Mouse (Mus musculus): Measurements from ENCODE around the gene Ints6l. TPM values are rescaled to one million over a fixed set of nuclear protein-coding genes. Genes with fewer than 3 reads are reported as not detected.

The Ints6l gene
- polyA plus RNA-seq (2015; fragmentation: Nextera tagmentation; extraction: Ambion mirVana), result 30.1 and 30.8 TPM in 2 replicates

DNA sequence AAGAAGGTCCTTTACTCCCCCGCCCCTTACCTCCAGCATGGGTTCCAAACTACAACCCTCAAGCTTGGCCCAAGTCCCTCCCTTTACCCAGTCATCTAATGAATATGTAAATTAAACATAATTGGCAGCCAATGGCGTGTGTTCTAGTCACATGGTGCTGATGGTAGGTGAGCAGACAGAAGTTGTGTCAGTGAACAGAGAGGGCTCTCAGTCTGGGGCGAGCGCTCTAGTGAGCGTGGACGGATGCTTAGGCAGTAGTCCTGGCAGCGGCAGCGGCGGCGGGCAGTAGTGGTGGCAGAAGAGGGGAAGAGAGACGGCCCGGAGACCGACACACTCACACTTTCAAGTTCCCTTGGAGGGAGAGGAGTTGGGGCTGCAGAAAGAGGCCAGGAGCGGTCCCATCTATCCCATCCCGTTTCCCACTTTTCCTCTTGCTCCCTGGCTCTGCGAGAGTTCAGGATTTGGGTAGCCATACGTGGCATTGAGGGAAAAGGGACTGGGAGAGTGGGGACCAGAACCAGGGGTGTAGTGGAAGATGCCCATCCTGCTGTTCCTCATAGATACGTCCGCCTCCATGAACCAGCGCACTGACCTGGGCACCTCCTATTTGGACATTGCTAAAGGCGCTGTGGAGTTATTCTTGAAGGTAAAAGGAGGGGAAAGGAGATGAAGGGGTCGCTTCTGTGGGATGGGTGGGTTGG, at the start of gene Ints6l:
Gene Ints6l, plus strand, starts transcription at position 187 of the 701 bp plus-strand sequence.
- Histone ChIP-seq H3K36me3 (no peaks in the 10 kb centered on the region), H3K4me1 (no peaks in the 10 kb centered on the region), H3K9me3 (replicated peaks) (no peaks in the 10 kb centered on the region), H3K9ac (peak within 1 kb of the TSS; percentile 53), H3K27ac (replicated peaks) (peak within 1 kb of the TSS; percentile 93), H3K4me2 (replicated peaks) (peak within 1 kb of the TSS; percentile 52), H3K4me3 (replicated peaks) (peak within 1 kb of the TSS; percentile 57), H3K27me3 (no peaks in the 10 kb centered on the region)
- WGBS, result 8% methylated on average over 22 of the region's 22 CpGs
- peak; percentile 85 for ATAC-seq (ENCODE audit: insufficient number of reproducible peaks, low FRiP score, low TSS enrichment, low read depth)

DNA sequence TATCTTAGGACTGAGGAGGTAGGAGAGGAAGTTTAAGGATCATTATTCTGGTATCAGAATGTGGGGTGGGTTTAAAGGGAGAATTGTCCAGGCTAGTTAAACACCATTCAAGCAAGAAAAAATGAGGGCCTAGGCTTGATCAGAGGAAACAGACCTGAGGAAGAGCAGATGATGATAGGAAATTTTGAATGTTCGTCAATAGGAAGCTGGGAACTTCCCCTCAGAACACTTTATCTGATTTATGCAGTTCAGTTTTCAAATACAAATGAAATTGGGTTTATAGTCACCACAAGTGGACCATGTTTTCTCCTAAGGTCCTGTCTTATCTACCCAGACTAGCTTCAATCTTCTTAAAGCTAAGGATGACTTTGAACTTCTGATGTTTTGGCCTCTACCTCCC, 49.2 kb upstream of the Ints6l start:
- H3K4me2 ChIP-seq (replicated peaks), result no peak overlapping the region
- H3K4me1 ChIP-seq, result no peaks in the 10 kb centered on the region
- WGBS, result 61% methylated on average over 1 of the region's 1 CpGs
- H3K4me3 ChIP-seq (replicated peaks), result no peak overlapping the region
- no peak overlapping the region for H3K27ac ChIP-seq (replicated peaks)
- no peaks in the 10 kb centered on the region for H3K9me3 ChIP-seq (replicated peaks)
- no peaks in the 10 kb centered on the region for H3K27me3 ChIP-seq
- ATAC-seq (ENCODE audit: insufficient number of reproducible peaks, low FRiP score, low TSS enrichment, low read depth), result no peak
- H3K9ac ChIP-seq, result no peak overlapping the region
- no peaks in the 10 kb centered on the region for H3K36me3 ChIP-seq

DNA sequence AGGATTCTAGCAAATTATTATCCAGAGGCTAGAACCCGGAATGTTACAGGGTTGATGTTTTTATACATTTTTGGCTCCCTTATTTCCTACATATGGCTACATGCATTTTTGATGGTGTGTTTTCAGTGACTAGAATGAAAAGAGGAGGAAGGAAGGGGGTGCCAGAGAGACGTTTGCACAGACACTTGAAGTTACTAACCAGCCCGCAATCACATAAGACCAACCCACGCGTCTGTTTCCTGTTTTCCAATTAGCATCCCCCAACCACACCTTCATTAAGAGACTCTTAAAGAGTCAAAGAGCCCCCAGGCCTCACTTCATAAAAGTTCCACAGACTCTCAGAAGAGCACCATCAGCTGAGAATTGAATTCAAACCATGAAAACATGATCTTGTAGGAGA, 48.5 kb upstream of the Ints6l start:
- no peak for ATAC-seq (ENCODE audit: insufficient number of reproducible peaks, low FRiP score, low TSS enrichment, low read depth)
- no peaks in the 10 kb centered on the region for H3K27me3 ChIP-seq
- H3K36me3 ChIP-seq, result no peaks in the 10 kb centered on the region
- WGBS, result 39% methylated on average over 5 of the region's 5 CpGs
- no peak overlapping the region for H3K27ac ChIP-seq (replicated peaks)
- H3K9me3 ChIP-seq (replicated peaks), result no peaks in the 10 kb centered on the region
- no peaks in the 10 kb centered on the region for H3K4me1 ChIP-seq
- no peak overlapping the region for H3K4me2 ChIP-seq (replicated peaks)
- no peak overlapping the region for H3K4me3 ChIP-seq (replicated peaks)
- H3K9ac ChIP-seq, result no peak overlapping the region

DNA sequence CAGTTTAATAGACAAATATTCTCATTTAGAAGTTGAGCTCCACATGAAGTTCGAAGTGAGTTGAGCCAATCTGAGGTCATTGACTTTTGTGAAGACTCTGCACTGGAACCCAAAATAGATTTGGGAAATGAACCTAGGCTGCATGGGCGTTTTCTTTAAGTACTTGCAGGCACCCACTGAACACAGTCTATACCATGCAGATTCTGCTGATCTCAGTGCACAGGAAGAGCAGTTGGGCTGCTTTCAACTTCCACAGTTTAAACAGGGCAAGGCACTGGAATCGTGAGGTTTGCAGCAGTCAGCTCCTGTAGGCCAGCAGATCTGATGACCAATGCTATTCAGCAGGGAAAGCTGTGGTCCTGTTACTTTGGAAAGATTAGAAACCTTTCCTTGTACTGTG, 38.4 kb upstream of the Ints6l start:
- Histone ChIP-seq H3K27ac (replicated peaks) (no peak overlapping the region), H3K27me3 (no peaks in the 10 kb centered on the region), H3K4me1 (no peaks in the 10 kb centered on the region), H3K4me2 (replicated peaks) (no peak overlapping the region), H3K9ac (no peak overlapping the region), H3K36me3 (no peaks in the 10 kb centered on the region), H3K9me3 (replicated peaks) (no peaks in the 10 kb centered on the region), H3K4me3 (replicated peaks) (no peak overlapping the region)
- ATAC-seq (ENCODE audit: insufficient number of reproducible peaks, low FRiP score, low TSS enrichment, low read depth), result no peak
- 63% methylated on average over 3 of the region's 3 CpGs for WGBS

DNA sequence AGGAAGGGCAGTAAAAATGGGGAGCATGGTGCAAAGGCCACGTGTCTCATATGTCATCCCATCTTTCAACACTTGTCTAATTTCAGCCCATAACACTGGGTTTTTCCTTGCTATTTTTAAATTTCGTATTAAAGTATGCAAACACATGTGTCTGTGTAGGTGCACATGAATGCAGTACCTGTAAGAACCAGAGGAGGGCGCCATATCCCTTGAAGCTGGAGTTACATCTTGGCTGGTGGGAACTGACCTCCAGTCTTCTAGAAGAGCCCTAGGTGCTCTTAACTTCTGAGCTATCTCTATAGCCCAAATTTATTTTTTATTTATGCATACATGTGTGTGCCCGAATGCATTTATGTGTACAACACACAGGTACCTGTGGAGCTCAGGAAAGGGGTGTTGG, 37.1 kb upstream of the Ints6l start:
- 65% methylated on average over 4 of the region's 4 CpGs for WGBS
- no peaks in the 10 kb centered on the region for H3K36me3 ChIP-seq
- H3K4me3 ChIP-seq (replicated peaks), result no peak overlapping the region
- H3K27me3 ChIP-seq, result no peaks in the 10 kb centered on the region
- no peak for ATAC-seq (ENCODE audit: insufficient number of reproducible peaks, low FRiP score, low TSS enrichment, low read depth)
- no peak overlapping the region for H3K27ac ChIP-seq (replicated peaks)
- no peak overlapping the region for H3K4me2 ChIP-seq (replicated peaks)
- H3K9ac ChIP-seq, result no peak overlapping the region
- H3K9me3 ChIP-seq (replicated peaks), result no peaks in the 10 kb centered on the region
- H3K4me1 ChIP-seq, result no peaks in the 10 kb centered on the region

DNA sequence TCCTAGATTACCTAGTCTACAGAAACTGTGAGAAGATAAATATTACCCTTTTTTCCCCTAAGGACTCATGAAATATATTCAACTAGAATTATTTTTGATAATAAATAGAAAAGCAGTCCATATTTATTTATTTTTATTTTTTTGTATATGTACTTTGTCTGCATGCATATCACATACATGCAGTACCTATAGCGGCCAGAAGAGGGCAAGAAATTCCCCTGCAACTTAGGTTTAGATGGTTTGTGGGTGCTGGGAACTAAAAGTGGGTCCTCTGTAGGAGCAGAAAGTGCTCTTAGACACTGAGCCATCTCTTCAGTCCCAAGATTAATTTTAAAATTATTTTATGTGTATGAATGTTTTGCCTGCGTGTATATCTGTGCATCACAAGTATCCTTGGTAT, 24.1 kb upstream of the Ints6l start:
- Histone ChIP-seq H3K27ac (replicated peaks) (no peak overlapping the region), H3K27me3 (no peaks in the 10 kb centered on the region), H3K36me3 (no peaks in the 10 kb centered on the region), H3K4me3 (replicated peaks) (no peak overlapping the region), H3K9me3 (replicated peaks) (no peaks in the 10 kb centered on the region), H3K9ac (no peak overlapping the region), H3K4me1 (no peaks in the 10 kb centered on the region), H3K4me2 (replicated peaks) (no peak overlapping the region)
- WGBS, result 40% methylated on average over 2 of the region's 2 CpGs
- no peak for ATAC-seq (ENCODE audit: insufficient number of reproducible peaks, low FRiP score, low TSS enrichment, low read depth)

GRCm38 (mm10) chrX:56435758-56436283, 18.8 kb upstream of the Ints6l start:
- no peaks in the 10 kb centered on the region for H3K4me1 ChIP-seq
- WGBS, result 58% methylated on average over 7 of the region's 7 CpGs
- H3K36me3 ChIP-seq, result no peaks in the 10 kb centered on the region
- no peak overlapping the region for H3K9ac ChIP-seq
- H3K4me3 ChIP-seq (replicated peaks), result no peak overlapping the region
- ATAC-seq (ENCODE audit: insufficient number of reproducible peaks, low FRiP score, low TSS enrichment, low read depth), result no peak
- H3K27me3 ChIP-seq, result no peaks in the 10 kb centered on the region
- no peak overlapping the region for H3K27ac ChIP-seq (replicated peaks)
- no peak overlapping the region for H3K4me2 ChIP-seq (replicated peaks)
- no peaks in the 10 kb centered on the region for H3K9me3 ChIP-seq (replicated peaks)

DNA sequence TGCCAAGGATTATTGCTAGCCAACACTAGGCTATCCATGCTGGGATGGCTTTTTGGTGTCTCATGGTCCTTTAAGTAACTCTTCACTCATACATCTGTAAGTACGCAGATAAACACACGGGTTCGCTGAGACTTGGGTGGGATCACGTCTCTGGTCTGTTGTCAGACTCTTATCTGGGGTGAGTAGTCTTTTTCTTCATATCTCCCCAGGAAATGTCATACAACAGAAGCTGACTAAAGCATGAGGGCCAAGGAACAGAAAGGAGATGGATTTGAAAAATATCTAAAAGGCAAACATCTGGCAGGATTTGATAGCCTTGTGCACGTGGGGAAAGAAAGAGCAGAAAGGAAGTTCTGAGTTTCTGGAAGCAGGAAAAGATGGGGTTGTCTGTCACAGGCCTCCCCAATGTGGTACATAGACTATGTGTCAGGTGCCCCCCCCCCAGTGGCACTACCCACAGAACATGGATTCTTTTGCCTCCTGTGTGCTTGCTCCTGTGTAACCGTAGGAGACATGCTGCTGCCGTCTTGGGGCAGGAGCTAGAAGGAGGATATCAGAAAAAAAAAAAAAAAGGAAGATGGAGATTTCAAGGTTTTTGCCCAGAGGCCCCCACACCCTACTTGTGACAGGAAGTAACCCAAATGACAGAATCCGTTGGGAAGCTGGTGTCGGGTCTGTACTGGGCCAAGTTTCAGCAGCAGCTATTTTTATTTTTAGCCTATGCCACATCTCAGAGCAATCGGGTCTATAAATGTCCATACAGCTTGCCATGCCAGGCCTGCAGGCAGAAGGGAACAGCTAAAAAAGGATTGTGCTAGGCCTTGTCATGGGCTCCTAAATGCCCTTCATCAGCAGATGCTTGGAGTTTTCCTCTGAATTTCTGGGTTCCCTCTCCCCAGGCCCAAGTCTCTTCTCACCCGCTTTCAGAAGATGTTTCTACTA, 7.9 kb upstream of the Ints6l start:
- WGBS, result 70% methylated on average over 11 of the region's 11 CpGs
- Histone ChIP-seq H3K36me3 (no peaks in the 10 kb centered on the region), H3K9ac (no peak overlapping the region), H3K9me3 (replicated peaks) (no peaks in the 10 kb centered on the region), H3K4me3 (replicated peaks) (no peak overlapping the region), H3K4me1 (no peaks in the 10 kb centered on the region), H3K4me2 (replicated peaks) (no peak overlapping the region), H3K27me3 (no peaks in the 10 kb centered on the region), H3K27ac (replicated peaks) (no peak overlapping the region)
- ATAC-seq (ENCODE audit: insufficient number of reproducible peaks, low FRiP score, low TSS enrichment, low read depth), result no peak

DNA sequence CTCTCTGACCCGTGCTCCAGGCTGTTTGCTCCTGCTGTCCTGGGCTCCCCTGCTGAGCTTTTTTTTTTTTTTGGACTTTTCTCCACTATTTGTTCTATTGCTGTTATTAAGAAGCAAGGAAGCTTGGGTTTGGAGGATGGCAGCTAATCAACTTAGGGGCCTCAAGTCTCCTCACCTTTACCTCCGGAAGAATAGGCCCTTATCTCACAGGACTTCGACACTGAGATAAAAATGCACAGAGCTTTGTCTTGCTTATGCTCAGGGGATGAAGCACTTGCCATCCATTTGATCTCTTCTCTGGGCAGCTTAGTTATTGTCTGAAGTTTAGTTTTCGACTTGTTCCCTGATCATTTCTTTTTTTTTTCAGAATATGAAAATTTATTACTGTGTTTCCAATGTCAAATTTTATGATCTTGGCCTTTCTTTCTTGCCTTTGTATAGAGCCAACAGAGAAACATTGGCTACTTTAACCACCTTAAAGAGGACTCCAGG, 7.1 kb upstream of the Ints6l start, which contains the start of gene Gm2174:
Gene Gm2174, plus strand, starts transcription at position 442 of the 492 bp plus-strand sequence.
- no peak within 1 kb of the TSS for H3K27ac ChIP-seq (replicated peaks)
- no peak for ATAC-seq (ENCODE audit: insufficient number of reproducible peaks, low FRiP score, low TSS enrichment, low read depth)
- no peak within 1 kb of the TSS for H3K4me3 ChIP-seq (replicated peaks)
- no peak within 1 kb of the TSS for H3K9ac ChIP-seq
- H3K27me3 ChIP-seq, result no peaks in the 10 kb centered on the region
- no peaks in the 10 kb centered on the region for H3K4me1 ChIP-seq
- WGBS, result 74% methylated on average over 4 of the region's 4 CpGs
- H3K36me3 ChIP-seq, result no peaks in the 10 kb centered on the region
- no peak within 1 kb of the TSS for H3K4me2 ChIP-seq (replicated peaks)
- no peaks in the 10 kb centered on the region for H3K9me3 ChIP-seq (replicated peaks)

DNA sequence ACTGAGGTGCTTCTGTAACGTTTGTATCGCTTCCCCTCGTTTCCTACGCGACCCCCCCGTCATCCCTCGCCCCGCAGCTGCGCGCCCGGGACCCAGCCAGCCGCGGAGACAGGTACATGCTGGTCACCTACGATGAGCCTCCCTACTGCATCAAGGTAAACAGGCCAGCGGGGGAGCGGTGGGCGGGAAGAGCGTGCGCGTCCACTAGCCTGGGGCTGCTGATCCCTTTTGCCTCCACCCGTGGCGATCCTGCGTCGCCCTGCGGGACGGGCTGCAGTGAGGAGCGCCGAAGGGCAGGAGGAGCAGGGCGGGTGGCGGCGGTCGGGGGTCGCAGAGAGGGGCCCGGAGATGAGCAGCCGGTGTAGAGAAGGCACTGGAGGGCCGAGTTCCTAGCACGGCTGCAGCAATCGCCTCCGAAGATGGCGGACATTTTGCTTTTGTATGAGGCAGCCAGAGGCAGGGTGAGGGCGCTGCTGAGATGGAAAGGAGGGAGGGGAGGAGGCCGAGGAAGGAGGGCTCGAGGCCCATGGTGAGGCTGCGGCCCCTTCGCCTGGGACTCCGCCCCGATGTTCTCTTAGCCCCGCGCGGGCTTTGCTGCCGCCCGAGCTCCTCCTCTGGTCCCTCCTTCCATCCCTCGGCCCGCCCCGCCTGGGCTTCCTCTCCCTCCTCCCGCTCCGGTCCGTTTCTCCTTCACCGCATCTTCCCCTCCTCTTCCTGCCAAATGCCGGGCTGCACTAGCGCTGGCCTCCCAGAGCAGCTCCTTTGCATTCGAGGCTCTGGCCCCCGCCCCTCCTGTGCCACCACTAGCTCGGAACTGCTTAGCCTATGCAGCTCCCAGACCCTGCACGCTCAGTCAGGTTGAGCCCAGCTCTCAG, 952 bp downstream of the Ints6l start:
- Histone ChIP-seq H3K27me3 (no peaks in the 10 kb centered on the region), H3K36me3 (no peaks in the 10 kb centered on the region), H3K4me2 (replicated peaks) (peak overlapping the region; percentile 52), H3K27ac (replicated peaks) (peak overlapping the region; percentile 93), H3K4me3 (replicated peaks) (peak overlapping the region; percentile 57), H3K4me1 (no peaks in the 10 kb centered on the region), H3K9ac (peak overlapping the region; percentile 53), H3K9me3 (replicated peaks) (no peaks in the 10 kb centered on the region)
- WGBS, result 15% methylated on average over 65 of the region's 65 CpGs
- ATAC-seq (ENCODE audit: insufficient number of reproducible peaks, low FRiP score, low TSS enrichment, low read depth), result peak; percentile 97
